Mouse (Mus musculus): ENCODE data around the gene Agfg1. TPM values are rescaled to one million over a fixed set of nuclear protein-coding genes. Genes with fewer than 3 reads are reported as not detected.

The Agfg1 gene
- total and polyA plus RNA-seq, 3 experiments: 34.1 to 58.6 TPM; not detected in 1

- Histone ChIP-seq H3K27ac (ENCODE audit: control insufficient read depth, low read depth, low read length) (no peak overlapping the region), H3K4me3 (ENCODE audit: control insufficient read depth in 1 of 2, insufficient read depth in 1 of 2, low read depth in 2 of 2, low read length in 2 of 2) (peak overlapping the region; percentile 53 to 84)
- DNase-seq (ENCODE audit: low read depth, low spot score): peak; percentile 63
Measured at GRCm38 (mm10) chr1:82815941-82816716, 23.2 kb upstream of the Agfg1 start.

GRCm38 (mm10) chr1:82819366-82819765 is 19.9 kb upstream of the Agfg1 start:
- no peak for TF ChIP-seq E2F4 (IDR thresholded peaks at IDR 0.05; ENCODE audit: borderline replicate concordance, low read depth, low read length)
- TF ChIP-seq MYB (IDR thresholded peaks at IDR 0.05; ENCODE audit: low read depth, low read length): no peak
- no peak for TF ChIP-seq USF1 (IDR thresholded peaks at IDR 0.05; ENCODE audit: low read depth, low read length)
- TF ChIP-seq MAX (IDR thresholded peaks at IDR 0.05; ENCODE audit: low read length): no peak
- TF ChIP-seq BHLHE40 (IDR thresholded peaks at IDR 0.05; ENCODE audit: borderline replicate concordance, low read depth, low read length): no peak
- TF ChIP-seq UBTF (IDR thresholded peaks at IDR 0.05; ENCODE audit: borderline replicate concordance, insufficient read depth, low read depth, low read length): no peak
- Histone ChIP-seq H3K9ac (ENCODE audit: control insufficient read depth, low read depth, low read length, poor library complexity, severe bottlenecking) (no peak overlapping the region), H3K4me1 (ENCODE audit: control insufficient read depth in 1 of 2, insufficient read depth in 2 of 2, low read length in 2 of 2) (peaks cover 0 to 8% of the 10 kb centered on the region in 2 experiments; a peak in 2 of 4 replicates), H3K4me3 (ENCODE audit: control insufficient read depth in 1 of 2, insufficient read depth in 1 of 2, low read depth in 2 of 2, low read length in 2 of 2) (no peak overlapping the region), H3K9me3 (replicated peaks; ENCODE audit: insufficient read depth, low read length) (no peaks in the 10 kb centered on the region), H3K27me3 (ENCODE audit: control insufficient read depth in 1 of 2, insufficient read depth in 2 of 2, low read length in 2 of 2) (no peaks in the 10 kb centered on the region), H3K27ac (ENCODE audit: control insufficient read depth, low read depth, low read length) (no peak overlapping the region), H3K79me2 (ENCODE audit: control insufficient read depth, insufficient read depth, low read length, poor library complexity) (no peaks in the 10 kb centered on the region), H3K36me3 (ENCODE audit: control insufficient read depth in 1 of 2, insufficient read depth in 2 of 2, low read length in 2 of 2) (no peaks in the 10 kb centered on the region)
- DNase-seq (ENCODE audit: low read depth, low spot score): no peak

More at GRCm38 (mm10) chr1:82815941-82816716, 23.2 kb upstream of the Agfg1 start:
- peaks cover 0 to 8% of the 10 kb centered on the region in 2 experiments; a peak in 2 of 4 replicates for H3K4me1 ChIP-seq (ENCODE audit: control insufficient read depth in 1 of 2, insufficient read depth in 2 of 2, low read length in 2 of 2)
- no peak for TF ChIP-seq KAT2A (conservative IDR thresholded peaks at IDR 0.05; ENCODE audit: low read depth, low read length)
- 0 out of 2 replicates have a peak, but pooled peaks have one; percentile 23 for TF ChIP-seq TCF12 (IDR thresholded peaks at IDR 0.05; ENCODE audit: low read depth, low read length)
- TF ChIP-seq MYC (IDR thresholded peaks at IDR 0.05; ENCODE audit: low read depth, low read length): no peak
- 0 out of 2 replicates have a peak, but pooled peaks have one; percentile 18 for TF ChIP-seq NELFE (IDR thresholded peaks at IDR 0.05; ENCODE audit: low read depth, low read length)
- peak; percentile 57; the same call in 1 of the 2 replicates for TF ChIP-seq ETS1 (IDR thresholded peaks at IDR 0.05; ENCODE audit: low read depth, low read length)
- TF ChIP-seq GATA1 (IDR thresholded peaks at IDR 0.05; ENCODE audit: low read depth, low read length): peak; percentile 67
- peak; percentile 33; the same call in 1 of the 2 replicates for TF ChIP-seq MXI1 (IDR thresholded peaks at IDR 0.05; ENCODE audit: low read depth, low read length)
- TF ChIP-seq EP300 (IDR thresholded peaks at IDR 0.05; ENCODE audit: low read depth in 1 of 2, low read length in 2 of 2): peak; percentile 55 to 57
- no peak for TF ChIP-seq CTCF (IDR thresholded peaks at IDR 0.05 in 2 of 3, conservative IDR thresholded peaks at IDR 0.05 in 1 of 3; ENCODE audit: control insufficient read depth in 1 of 3, insufficient read depth in 1 of 3, low read depth in 2 of 3, low read length in 3 of 3, poor library complexity in 1 of 3, severe bottlenecking in 1 of 3)
- TF ChIP-seq TAL1 (IDR thresholded peaks at IDR 0.05; ENCODE audit: low read length): peak; percentile 26; the same call in 1 of the 2 replicates
- TF ChIP-seq BHLHE40 (IDR thresholded peaks at IDR 0.05; ENCODE audit: borderline replicate concordance, low read depth, low read length): no peak
- no peak for TF ChIP-seq MAZ (IDR thresholded peaks at IDR 0.05; ENCODE audit: low read depth, low read length)
- TF ChIP-seq E2F4 (IDR thresholded peaks at IDR 0.05; ENCODE audit: borderline replicate concordance, low read depth, low read length): no peak
- TF ChIP-seq ZMIZ1 (IDR thresholded peaks at IDR 0.05; ENCODE audit: low read depth, low read length): no peak
- no peak for TF ChIP-seq CHD1 (IDR thresholded peaks at IDR 0.05; ENCODE audit: low read depth, low read length)
- TF ChIP-seq SMC3 (IDR thresholded peaks at IDR 0.05; ENCODE audit: low read depth, low read length): no peak
- no peak for TF ChIP-seq POLR2AphosphoS5 (IDR thresholded peaks at IDR 0.05; ENCODE audit: borderline replicate concordance, low read depth, low read length)
- 0 out of 2 replicates have a peak, but pooled peaks have one; percentile 17 for TF ChIP-seq SIN3A (IDR thresholded peaks at IDR 0.05; ENCODE audit: low read length)
- peak; percentile 62; the same call in 1 of the 2 replicates for TF ChIP-seq MAFK (IDR thresholded peaks at IDR 0.05; ENCODE audit: borderline replicate concordance, low read depth, low read length)
- TF ChIP-seq MAX (IDR thresholded peaks at IDR 0.05; ENCODE audit: low read length): no peak
- H3K9ac ChIP-seq (ENCODE audit: control insufficient read depth, low read depth, low read length, poor library complexity, severe bottlenecking): peak overlapping the region; percentile 6
- no peaks in the 10 kb centered on the region for H3K36me3 ChIP-seq (ENCODE audit: control insufficient read depth in 1 of 2, insufficient read depth in 2 of 2, low read length in 2 of 2)
- H3K79me2 ChIP-seq (ENCODE audit: control insufficient read depth, insufficient read depth, low read length, poor library complexity): no peaks in the 10 kb centered on the region
- no peaks in the 10 kb centered on the region; a peak in 1 of 4 replicates for H3K27me3 ChIP-seq (ENCODE audit: control insufficient read depth in 1 of 2, insufficient read depth in 2 of 2, low read length in 2 of 2)
- no peaks in the 10 kb centered on the region for H3K9me3 ChIP-seq (replicated peaks; ENCODE audit: insufficient read depth, low read length)
